Mouse (Mus musculus) adrenal gland, postnatal 4 days (tissue): ENCODE data around the gene Psg27. TPM values are rescaled to one million over a fixed set of nuclear protein-coding genes. Genes with fewer than 3 reads are reported as not detected.
"Not testable (repeated sequence)": the region's sequence is repeated elsewhere in the genome, so short reads cannot be mapped to it uniquely, and the experiment has no call there.

Source experiments
- DNase-seq, 2 experiments: peaks; one replicate each; pipeline ENCODE4 v3.0.0; 2021 to 2022; ENCODE audit warnings: low spot score in 2 of 2, mixed read lengths in 2 of 2
- long read RNA-seq, 2 experiments: library from polyadenylated mRNA; stranded (forward); transcript quantifications; one replicate each; pipeline ENCODE4 v2.0.0; 2021
- total RNA-seq, 2 experiments: library from RNA; stranded (reverse); gene quantifications; 2 replicates each; pipeline ENCODE4 v1.2.3; 2021

Psg27 gene
- not detected for total RNA-seq
- long read RNA-seq, experiment 1, result 0 reads
- long read RNA-seq, experiment 2, result 0 reads

- no peak for DNase-seq
Observed at GRCm38 (mm10) chr7:18567205-18567604, at the start of gene Psg27. Gene Psg27 (minus strand): TSS chr7:18567305.

GRCm38 (mm10) chr7:18616401-18616800 lies 49.3 kb upstream of the Psg27 start, which contains the start of gene Psg23:
Gene Psg23 (minus strand): TSS chr7:18616501.
- not testable (repeated sequence) for DNase-seq

- DNase-seq, result no peak
Observed at GRCm38 (mm10) chr7:18559850-18560249, 7.3 kb downstream of the Psg27 start.

- DNase-seq, result not testable (repeated sequence)
Observed at GRCm38 (mm10) chr7:18555751-18556150, 11.4 kb downstream of the Psg27 start.

GRCm38 (mm10) chr7:18533420-18533819 lies 33.7 kb downstream of the Psg27 start:
- no peak for DNase-seq

- DNase-seq, result no peak
Observed at GRCm38 (mm10) chr7:18532169-18532568, 34.9 kb downstream of the Psg27 start, which contains the start of gene Psg25. Gene Psg25 (minus strand): TSS chr7:18532269.

GRCm38 (mm10) chr7:18524668-18525067 lies 42.4 kb downstream of the Psg27 start:
- DNase-seq, result no peak

GRCm38 (mm10) chr7:18512848-18513247 lies 54.3 kb downstream of the Psg27 start:
- not testable (repeated sequence) for DNase-seq

- DNase-seq, result not testable (repeated sequence)
Observed at GRCm38 (mm10) chr7:18512417-18512816, 54.7 kb downstream of the Psg27 start.

GRCm38 (mm10) chr7:18511479-18511878 lies 55.6 kb downstream of the Psg27 start:
- DNase-seq, result no peak

Other genes with a start within 250 kb of the Psg27 start
- gene Psg18, start 212.3 kb downstream of the Psg27 start, total RNA-seq, result not detected
- gene Psg28, start 135.3 kb downstream of the Psg27 start, total RNA-seq, result not detected
- not detected for gene Psg26, start 83.1 kb downstream of the Psg27 start, total RNA-seq
- gene Psg25, start 35.0 kb downstream of the Psg27 start, total RNA-seq, result not detected
- not detected for gene Psg23, start 49.2 kb upstream of the Psg27 start, total RNA-seq
- not detected for gene Psg21, start 89.4 kb upstream of the Psg27 start, total RNA-seq
- gene Psg20, start 118.9 kb upstream of the Psg27 start, total RNA-seq, result not detected
- not detected for gene Psg22, start 150.8 kb upstream of the Psg27 start, total RNA-seq
- gene Psg19, start 231.2 kb upstream of the Psg27 start, total RNA-seq, result not detected